In the genomic region with DNA sequence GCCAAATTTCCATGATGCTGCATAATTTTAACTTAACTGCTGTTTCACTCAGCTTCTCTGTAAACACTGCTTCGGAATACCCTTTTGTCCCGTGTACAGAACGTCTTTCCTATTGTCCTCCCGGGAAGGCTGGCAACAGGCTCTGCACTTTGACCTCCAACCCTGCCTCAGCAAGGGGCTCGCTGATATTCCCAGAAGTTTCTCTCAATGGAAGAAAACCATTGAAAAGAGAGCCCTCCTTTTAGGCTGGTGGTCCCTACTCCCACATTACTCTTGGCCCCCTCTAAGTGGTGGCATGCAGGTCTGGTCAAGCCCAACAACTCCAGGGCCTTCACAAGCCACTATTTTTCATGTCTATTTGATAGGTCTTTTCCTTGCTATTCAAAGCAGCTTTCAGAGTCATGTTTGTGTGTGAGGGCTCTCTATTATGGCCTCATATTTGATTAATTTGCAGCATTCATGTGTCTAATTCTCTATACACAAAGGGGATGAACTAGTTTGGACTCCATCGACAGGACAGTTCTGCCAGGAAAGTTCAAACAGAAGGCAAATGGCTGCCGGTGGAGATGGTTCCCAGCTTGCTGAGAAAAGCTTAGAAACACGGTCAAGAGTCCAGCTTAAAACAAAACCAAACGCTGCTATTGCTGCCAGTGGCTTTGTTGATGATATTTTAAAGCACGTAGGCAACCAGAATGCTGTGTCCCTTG, we compare ENCODE assay signal across 20 mouse cellular contexts.
A peak's percentile ranks its signal among the peaks of the same experiment; 100 is the strongest.
DNase-seq lines count a peak whose midpoint lies in the region; ATAC-seq and TF ChIP-seq lines count a peak whose summit lies in the region.
"Had no signal": no experiment of that assay in that cellular context is flagged by ENCODE, and none has a peak within 500 bp of the region (broad histone marks: within the 10 kb centered on the region; RNA-seq: fewer than 3 reads in every experiment).

No protein-coding gene starts in this region.

- no peaks in the 10 kb centered on the region for H3K9me3 ChIP-seq in hindbrain, embryonic 15.5 days
- no peaks in the 10 kb centered on the region for H3K9me3 ChIP-seq in hindbrain, postnatal 0 days (ENCODE audit: low read length)
- H3K9me3 ChIP-seq in midbrain, embryonic 10.5 days (replicated peaks): no peaks in the 10 kb centered on the region
- no peaks in the 10 kb centered on the region for H3K9me3 ChIP-seq in midbrain, embryonic 14.5 days (ENCODE audit: control insufficient read depth, low read length)
- no peaks in the 10 kb centered on the region for H3K9me3 ChIP-seq in lung, postnatal 0 days (ENCODE audit: low read length)
- no peaks in the 10 kb centered on the region for H3K9me3 ChIP-seq in stomach, embryonic 16.5 days (replicated peaks; ENCODE audit: control insufficient read depth, low read length)
- H3K9me3 ChIP-seq: embryonic facial prominence, embryonic 13.5 days; heart, embryonic 12.5 days; limb, embryonic 13.5 days had no signal

- no peak for TF ChIP-seq CTCF in hindbrain, postnatal 0 days (IDR thresholded peaks at IDR 0.05; ENCODE audit: low read depth)
- no peak for TF ChIP-seq CTCF in lung, postnatal 0 days (IDR thresholded peaks at IDR 0.05)

- no peak for DNase-seq in hindbrain, postnatal 0 days (ENCODE audit: low spot score)
- DNase-seq in midbrain, embryonic 10.5 days (ENCODE audit: low spot score): peak; percentile 45
- DNase-seq in midbrain, embryonic 14.5 days: no peak
- peak; percentile 46 for DNase-seq in lung, postnatal 0 days (ENCODE audit: low spot score)
- no peak for DNase-seq in gastrocnemius, postnatal 25 days
- DNase-seq in c-Kit-positive CD71-positive TER-119-positive erythroid progenitor cells, embryonic 14.5 days (ENCODE audit: low spot score): no peak
- DNase-seq: cerebellum, postnatal 14 days; gastrocnemius, postnatal 14 days; heart, postnatal 4 days; kidney, adult 2 months; liver, postnatal 0 days; retina, postnatal 1 day; thymus, postnatal 14 days had no signal

- 15% methylated on average over 10 of the region's 10 CpGs for WGBS in hindbrain, embryonic 15.5 days
- WGBS in hindbrain, postnatal 0 days: 23% methylated on average over 10 of the region's 10 CpGs
- 32% methylated on average over 10 of the region's 10 CpGs for WGBS in midbrain, embryonic 10.5 days
- WGBS in midbrain, embryonic 14.5 days: 23% methylated on average over 10 of the region's 10 CpGs
- 33% methylated on average over 10 of the region's 10 CpGs for WGBS in lung, postnatal 0 days
- WGBS in stomach, embryonic 16.5 days: 20% methylated on average over 10 of the region's 10 CpGs

- no peak overlapping the region for H3K4me3 ChIP-seq in hindbrain, embryonic 15.5 days
- no peak overlapping the region for H3K4me3 ChIP-seq in hindbrain, postnatal 0 days (ENCODE audit: low read length)
- no peak overlapping the region for H3K4me3 ChIP-seq in midbrain, embryonic 10.5 days
- H3K4me3 ChIP-seq in midbrain, embryonic 14.5 days (replicated peaks; ENCODE audit: low read depth, low read length): no peak overlapping the region
- H3K4me3 ChIP-seq in lung, postnatal 0 days (ENCODE audit: low read depth, low read length): no peak overlapping the region
- no peak overlapping the region for H3K4me3 ChIP-seq in stomach, embryonic 16.5 days (replicated peaks; ENCODE audit: low read length)
- H3K4me3 ChIP-seq: embryonic facial prominence, embryonic 13.5 days; heart, embryonic 12.5 days; left cerebral cortex, adult 2 months; limb, embryonic 13.5 days had no signal

- TF ChIP-seq EP300 in lung, postnatal 0 days (IDR thresholded peaks at IDR 0.05): no peak

- peak; percentile 35; the same call in 1 of the 2 replicates for ATAC-seq in hindbrain, embryonic 15.5 days (ENCODE audit: low FRiP score, low read depth)
- ATAC-seq in hindbrain, postnatal 0 days: no peak
- no peak for ATAC-seq in midbrain, embryonic 14.5 days (ENCODE audit: low FRiP score, low TSS enrichment)
- peak; percentile 24; the same call in 1 of the 2 replicates for ATAC-seq in lung, postnatal 0 days
- ATAC-seq in stomach, embryonic 16.5 days (ENCODE audit: insufficient read depth, low FRiP score): no peak
- ATAC-seq: liver, postnatal 0 days; Patski had no signal

- H3K27ac ChIP-seq in hindbrain, embryonic 15.5 days (replicated peaks): no peak overlapping the region
- no peak overlapping the region for H3K27ac ChIP-seq in hindbrain, postnatal 0 days
- H3K27ac ChIP-seq in midbrain, embryonic 10.5 days (replicated peaks): peak overlapping the region; percentile 15; the same call in 1 of the 2 replicates
- H3K27ac ChIP-seq in midbrain, embryonic 14.5 days (replicated peaks; ENCODE audit: low read depth, low read length): no peak overlapping the region
- H3K27ac ChIP-seq in lung, postnatal 0 days (ENCODE audit: low read length): no peak overlapping the region
- peak overlapping the region; percentile 46 for H3K27ac ChIP-seq in stomach, embryonic 16.5 days (ENCODE audit: low read length)
- H3K27ac ChIP-seq: embryonic facial prominence, embryonic 13.5 days; left cerebral cortex, adult 2 months; limb, embryonic 13.5 days had no signal

- H3K36me3 ChIP-seq in hindbrain, embryonic 15.5 days: no peaks in the 10 kb centered on the region
- H3K36me3 ChIP-seq in hindbrain, postnatal 0 days (ENCODE audit: insufficient read depth, low read length): no peaks in the 10 kb centered on the region
- 0 out of 2 replicates have a peak, but pooled peaks cover 2% of the 10 kb centered on the region for H3K36me3 ChIP-seq in midbrain, embryonic 10.5 days
- no peaks in the 10 kb centered on the region for H3K36me3 ChIP-seq in midbrain, embryonic 14.5 days (ENCODE audit: control insufficient read depth, insufficient read depth, low read length)
- no peaks in the 10 kb centered on the region for H3K36me3 ChIP-seq in lung, postnatal 0 days (ENCODE audit: insufficient read depth, low read length)
- H3K36me3 ChIP-seq in stomach, embryonic 16.5 days (ENCODE audit: control insufficient read depth, insufficient read depth, low read length): no peaks in the 10 kb centered on the region
- H3K36me3 ChIP-seq: embryonic facial prominence, embryonic 13.5 days; heart, embryonic 12.5 days; limb, embryonic 13.5 days had no signal

- H3K9ac ChIP-seq in hindbrain, embryonic 15.5 days: no peak overlapping the region
- no peak overlapping the region for H3K9ac ChIP-seq in hindbrain, postnatal 0 days (replicated peaks; ENCODE audit: low read length)
- H3K9ac ChIP-seq in midbrain, embryonic 14.5 days (replicated peaks; ENCODE audit: low read length): no peak overlapping the region
- H3K9ac ChIP-seq in lung, postnatal 0 days (replicated peaks; ENCODE audit: low read depth): no peak overlapping the region
- H3K9ac ChIP-seq in stomach, embryonic 16.5 days (ENCODE audit: low read length): no peak overlapping the region
- H3K9ac ChIP-seq: embryonic facial prominence, embryonic 13.5 days; heart, embryonic 12.5 days; limb, embryonic 13.5 days; liver, postnatal 0 days had no signal

- no peak overlapping the region for H3K4me2 ChIP-seq in hindbrain, embryonic 15.5 days
- no peak overlapping the region for H3K4me2 ChIP-seq in hindbrain, postnatal 0 days (ENCODE audit: low read depth, low read length)
- no peak overlapping the region for H3K4me2 ChIP-seq in midbrain, embryonic 14.5 days (ENCODE audit: low read length)
- no peak overlapping the region for H3K4me2 ChIP-seq in lung, postnatal 0 days (replicated peaks; ENCODE audit: low read depth, low read length)
- H3K4me2 ChIP-seq in stomach, embryonic 16.5 days (ENCODE audit: low read depth, low read length): peak overlapping the region; percentile 36
- H3K4me2 ChIP-seq: embryonic facial prominence, embryonic 13.5 days; heart, embryonic 12.5 days; limb, embryonic 13.5 days had no signal

- no peaks in the 10 kb centered on the region for H3K27me3 ChIP-seq in hindbrain, embryonic 15.5 days
- H3K27me3 ChIP-seq in hindbrain, postnatal 0 days (ENCODE audit: insufficient read depth, low read length): no peaks in the 10 kb centered on the region
- H3K27me3 ChIP-seq in midbrain, embryonic 10.5 days (ENCODE audit: low read depth, poor library complexity, severe bottlenecking): peaks cover 37% of the 10 kb centered on the region
- H3K27me3 ChIP-seq in midbrain, embryonic 14.5 days (ENCODE audit: control insufficient read depth, insufficient read depth, low read length): no peaks in the 10 kb centered on the region
- no peaks in the 10 kb centered on the region for H3K27me3 ChIP-seq in lung, postnatal 0 days (replicated peaks; ENCODE audit: insufficient read depth, low read length)
- no peaks in the 10 kb centered on the region for H3K27me3 ChIP-seq in stomach, embryonic 16.5 days (ENCODE audit: control insufficient read depth, insufficient read depth, low read length)
- H3K27me3 ChIP-seq: embryonic facial prominence, embryonic 13.5 days; heart, embryonic 12.5 days; limb, embryonic 13.5 days; Patski had no signal

- H3K4me1 ChIP-seq in hindbrain, embryonic 15.5 days (replicated peaks): peaks cover 4% of the 10 kb centered on the region; the same call in 1 of the 2 replicates
- H3K4me1 ChIP-seq in hindbrain, postnatal 0 days (ENCODE audit: insufficient read depth, low read length): no peaks in the 10 kb centered on the region
- peaks cover 66% of the 10 kb centered on the region for H3K4me1 ChIP-seq in midbrain, embryonic 10.5 days
- peaks cover 10% of the 10 kb centered on the region for H3K4me1 ChIP-seq in midbrain, embryonic 14.5 days (ENCODE audit: control insufficient read depth, insufficient read depth, low read length)
- H3K4me1 ChIP-seq in lung, postnatal 0 days (ENCODE audit: insufficient read depth, low read depth, low read length): no peaks in the 10 kb centered on the region
- peaks cover 38% of the 10 kb centered on the region for H3K4me1 ChIP-seq in stomach, embryonic 16.5 days (ENCODE audit: control insufficient read depth, insufficient read depth, low read length)

Comparison
In these comparisons a context has a peak if more than half of its experiments do, and no peak if none do; other contexts are left out.
1. ATAC-seq: peak in hindbrain, embryonic 15.5 days (single experiment) and lung, postnatal 0 days (single experiment); none in hindbrain, postnatal 0 days (single experiment), midbrain, embryonic 14.5 days (single experiment) and stomach, embryonic 16.5 days (single experiment).
2. H3K27ac ChIP-seq: peak in midbrain, embryonic 10.5 days (single experiment) and stomach, embryonic 16.5 days (single experiment); none in hindbrain, embryonic 15.5 days (single experiment), hindbrain, postnatal 0 days (single experiment), midbrain, embryonic 14.5 days (single experiment) and lung, postnatal 0 days (single experiment).
3. DNase-seq: peak in midbrain, embryonic 10.5 days (single experiment) and lung, postnatal 0 days (single experiment); none in hindbrain, postnatal 0 days (single experiment), midbrain, embryonic 14.5 days (single experiment), gastrocnemius, postnatal 25 days (single experiment) and c-Kit-positive CD71-positive TER-119-positive erythroid progenitor cells, embryonic 14.5 days (single experiment).